Mouse (Mus musculus) gastrocnemius, postnatal 10 days (tissue): ENCODE data around the gene Gm14632. TPM values are rescaled to one million over a fixed set of nuclear protein-coding genes. Genes with fewer than 3 reads are reported as not detected.
"Not testable (repeated sequence)": the region's sequence is repeated elsewhere in the genome, so short reads cannot be mapped to it uniquely, and the experiment has no call there.

ENCODE experiments used
- DNase-seq: peaks from one replicate; pipeline ENCODE4 v3.0.0; 2021; ENCODE audit warnings: mixed read lengths
- long read RNA-seq, 2 experiments: library from polyadenylated mRNA; stranded (forward); transcript quantifications; one replicate each; pipeline ENCODE4 v2.0.0; 2021
- total RNA-seq, 2 experiments: library from RNA; stranded (reverse); gene quantifications; 2 replicates each; pipeline ENCODE4 v1.2.3; 2021

Gene Gm14632
- total RNA-seq = not detected
- long read RNA-seq, experiment 1 = 0 reads
- long read RNA-seq, experiment 2 = 0 reads

DNA sequence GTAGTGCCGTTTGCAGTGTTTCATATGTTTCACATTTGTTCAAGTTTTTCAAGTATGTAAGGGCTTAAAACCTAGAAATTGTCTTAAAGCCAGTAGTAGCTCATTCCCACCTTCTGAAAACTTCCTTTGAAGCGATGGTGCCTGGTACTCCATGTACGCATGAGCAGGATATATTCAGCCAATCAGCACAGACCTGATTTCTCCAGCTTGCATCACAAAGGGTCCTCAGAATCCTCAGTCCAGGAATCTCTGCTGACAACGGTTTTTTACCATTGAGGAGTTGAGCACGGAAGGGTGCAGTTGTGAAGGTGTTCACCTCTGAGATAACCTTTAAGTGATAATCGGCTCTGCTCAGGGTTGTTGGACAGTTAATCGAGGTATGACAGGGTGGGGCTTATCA is at the start of gene Gm14632:
Gene Gm14632, plus strand, starts transcription at position 301 of the 400 bp plus-strand sequence.
- DNase-seq = not testable (repeated sequence)
